Mouse (Mus musculus): ENCODE measurements around the gene Jade2. TPM values are rescaled to one million over a fixed set of nuclear protein-coding genes. Genes with fewer than 3 reads are reported as not detected.

The Jade2 gene
- total RNA-seq, 2 experiments from 2014 or later: 2.0 to 5.0 TPM

DNA sequence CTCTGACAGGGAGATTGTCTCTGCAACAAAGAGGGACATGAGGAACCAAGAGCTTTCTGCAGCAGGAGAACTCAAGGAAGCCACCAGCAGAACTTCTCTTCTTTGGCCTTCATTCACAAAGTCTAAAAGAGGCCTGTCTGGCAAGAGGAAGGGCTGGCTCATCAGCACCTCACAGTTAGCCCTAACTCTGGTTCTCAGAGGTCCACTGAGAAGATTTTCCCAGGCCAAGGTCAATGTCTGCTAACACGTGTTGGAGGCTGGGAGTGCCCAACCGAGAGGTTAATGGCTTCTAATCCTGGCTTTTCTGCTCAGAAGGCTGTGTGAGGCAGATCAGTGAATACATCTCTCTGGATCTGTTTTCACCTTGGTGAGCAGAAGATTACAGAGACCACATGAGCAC lies 2.1 kb upstream of the Jade2 start:
- DNase-seq: no peak
- intact Hi-C loops (cut with DNase I; ENCODE audit: low total_unique reads): loop anchor here (5.0 kb wide), 1 partner anchor 103 kb away; no protein-coding TSS in a partner anchor

GRCm38 (mm10) chr11:51858528-51859051 lies 1.1 kb upstream of the Jade2 start:
- intact Hi-C loops (cut with DNase I; ENCODE audit: low total_unique reads): loop anchor here (5.0 kb wide), 1 partner anchor 104 kb away; no protein-coding TSS in a partner anchor
- peak; percentile 81 for DNase-seq

DNA sequence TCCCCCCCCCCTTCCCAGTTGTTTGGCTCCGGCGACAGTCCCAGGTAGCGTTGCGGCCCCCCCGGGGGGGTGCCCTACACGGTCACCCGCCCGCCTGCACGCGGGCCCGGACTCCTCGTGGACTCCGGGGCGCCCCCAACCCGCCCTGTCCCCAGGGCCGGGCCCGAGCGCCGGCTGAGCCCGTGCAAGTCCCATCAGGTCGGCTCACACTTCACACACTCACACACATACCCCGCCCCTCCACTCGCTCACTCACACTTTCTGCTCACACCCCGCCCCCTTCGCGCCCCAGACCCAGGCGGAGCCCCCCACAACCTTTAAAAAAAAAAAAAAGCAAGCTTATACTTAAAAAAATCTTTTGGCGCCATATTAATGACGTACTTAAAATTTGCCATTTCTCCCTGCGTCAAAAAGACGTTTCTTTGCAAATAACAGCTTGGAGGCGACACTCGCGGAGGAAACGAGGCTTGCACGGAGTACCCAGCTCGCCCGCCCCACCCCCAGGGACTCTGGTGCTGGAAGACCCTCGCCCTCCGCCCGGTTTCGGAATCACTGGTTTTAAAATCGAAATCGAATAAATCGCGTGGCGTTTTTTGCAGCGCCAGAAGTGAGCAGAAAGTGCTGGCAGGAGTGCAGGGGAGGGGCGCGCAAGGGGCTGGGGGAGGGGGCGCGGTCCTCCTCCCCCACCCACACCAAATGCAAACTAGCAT lies 520 bp upstream of the Jade2 start:
- peak; percentile 70 for DNase-seq
- intact Hi-C loops (cut with DNase I; ENCODE audit: low total_unique reads): loop anchor here (5.0 kb wide), 1 partner anchor 104 kb away; no protein-coding TSS in a partner anchor

DNA sequence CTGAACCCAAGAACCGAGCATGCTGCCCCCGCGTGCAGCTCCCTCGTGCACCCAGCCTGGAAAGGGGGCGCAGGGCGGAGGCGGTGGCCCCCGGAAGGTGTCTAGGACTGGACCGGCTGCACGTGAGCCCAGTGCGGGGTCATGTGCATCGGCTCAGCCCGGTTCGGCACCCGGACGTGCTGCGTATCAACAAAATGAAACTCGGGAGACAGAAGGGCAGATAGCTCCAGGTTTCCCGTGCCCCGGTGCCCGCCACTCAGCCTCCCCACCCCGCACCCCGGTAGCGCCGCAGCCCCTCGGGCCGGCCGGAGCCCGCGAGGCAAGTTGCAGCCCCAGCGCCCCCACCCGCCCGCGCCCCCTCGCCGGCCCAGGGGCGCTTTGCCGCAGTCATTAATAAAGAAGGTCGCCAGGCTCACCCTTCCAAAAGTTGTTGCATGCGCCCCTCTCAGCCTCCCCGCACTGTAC lies 805 bp downstream of the Jade2 start:
- DNase-seq: peak; percentile 53
- intact Hi-C loops (cut with DNase I; ENCODE audit: low total_unique reads): loop anchor here (5.0 kb wide), 1 partner anchor 106 kb away; no protein-coding TSS in a partner anchor

GRCm38 (mm10) chr11:51855818-51856615 lies 1.4 kb downstream of the Jade2 start:
- peak; percentile 62 for DNase-seq
- intact Hi-C loops (cut with DNase I; ENCODE audit: low total_unique reads): loop anchor here (5.0 kb wide), 1 partner anchor 106 kb away; no protein-coding TSS in a partner anchor

GRCm38 (mm10) chr11:51854981-51855817 lies 2.3 kb downstream of the Jade2 start:
- DNase-seq: peak; percentile 85
- intact Hi-C loops (cut with DNase I; ENCODE audit: low total_unique reads): loop anchor here (5.0 kb wide), 2 partner anchors 38 to 107 kb away; no protein-coding TSS in a partner anchor

GRCm38 (mm10) chr11:51852595-51852994 lies 4.9 kb downstream of the Jade2 start:
- no peak for DNase-seq

GRCm38 (mm10) chr11:51852091-51852521 lies 5.3 kb downstream of the Jade2 start:
- DNase-seq: no peak
- intact Hi-C loops (cut with DNase I; ENCODE audit: low total_unique reads): loop anchor here (5.0 kb wide), 1 partner anchor 35 kb away; no protein-coding TSS in a partner anchor

More at GRCm38 (mm10) chr11:51852595-51852994, 4.9 kb downstream of the Jade2 start:
- intact Hi-C loops (cut with DNase I; ENCODE audit: low total_unique reads): loop anchor here (5.0 kb wide), 1 partner anchor 35 kb away; no protein-coding TSS in a partner anchor

GRCm38 (mm10) chr11:51850741-51851330 lies 6.6 kb downstream of the Jade2 start:
- intact Hi-C loops (cut with DNase I; ENCODE audit: low total_unique reads): loop anchor here (5.0 kb wide), 1 partner anchor 34 kb away; no protein-coding TSS in a partner anchor
- DNase-seq: no peak

- intact Hi-C loops (cut with DNase I; ENCODE audit: low total_unique reads): no loop called here
- no peak for DNase-seq
These were observed 9.1 kb downstream of the Jade2 start for GRCm38 (mm10) chr11:51848324-51848723.

- intact Hi-C loops (cut with DNase I; ENCODE audit: low total_unique reads): no loop called here
- no peak for DNase-seq
These were observed 9.6 kb downstream of the Jade2 start for GRCm38 (mm10) chr11:51847902-51848301.

DNA sequence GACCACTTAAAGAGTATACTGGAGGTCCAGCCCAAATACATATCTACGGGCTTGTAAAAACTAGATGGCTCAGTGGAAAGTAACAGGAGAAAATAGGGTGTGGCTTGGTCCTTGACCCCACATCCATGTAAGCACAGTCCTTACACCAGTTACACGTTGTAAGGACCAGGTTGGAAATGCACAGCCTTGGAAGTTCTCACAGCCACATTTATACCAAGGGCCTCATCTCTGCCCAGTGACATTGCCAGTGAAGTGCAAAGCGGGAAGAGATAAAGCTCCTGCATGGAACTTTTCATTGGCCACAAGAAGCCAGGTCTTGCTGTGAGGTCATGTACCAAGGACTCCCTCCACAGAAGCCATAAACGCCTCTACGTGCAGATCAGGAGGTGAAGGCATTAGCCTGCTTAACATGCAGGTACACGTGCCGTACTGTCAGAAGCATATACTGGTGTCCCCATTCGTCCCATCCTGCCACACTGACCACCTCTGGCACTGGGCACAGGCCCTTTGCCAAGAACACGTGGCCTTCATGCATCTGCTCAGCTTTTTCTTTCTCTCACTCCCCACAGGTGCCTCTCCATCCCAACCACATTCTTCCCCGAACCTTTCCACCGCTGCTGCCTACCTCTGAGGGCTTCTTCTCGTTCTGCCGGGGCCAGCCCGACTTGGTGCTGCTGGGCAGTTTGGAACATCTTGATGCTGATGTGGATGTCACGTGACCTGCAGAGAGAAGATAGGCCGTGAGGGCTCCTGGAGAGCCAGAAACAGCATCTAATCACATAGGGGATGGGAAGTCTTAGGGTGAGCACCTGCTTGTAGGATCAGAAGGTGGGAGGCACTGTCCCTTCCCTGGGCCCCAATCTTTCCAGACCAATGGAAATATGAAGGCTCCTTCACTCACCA lies 11.2 kb downstream of the Jade2 start:
- intact Hi-C loops (cut with DNase I; ENCODE audit: low total_unique reads): no loop called here
- DNase-seq: no peak

GRCm38 (mm10) chr11:51844529-51845098 lies 12.8 kb downstream of the Jade2 start:
- intact Hi-C loops (cut with DNase I; ENCODE audit: low total_unique reads): no loop called here
- no peak for DNase-seq

GRCm38 (mm10) chr11:51843898-51844297 lies 13.6 kb downstream of the Jade2 start:
- DNase-seq: no peak
- intact Hi-C loops (cut with DNase I; ENCODE audit: low total_unique reads): no loop called here

GRCm38 (mm10) chr11:51843168-51843567 lies 14.3 kb downstream of the Jade2 start:
- intact Hi-C loops (cut with DNase I; ENCODE audit: low total_unique reads): no loop called here
- DNase-seq: no peak

DNA sequence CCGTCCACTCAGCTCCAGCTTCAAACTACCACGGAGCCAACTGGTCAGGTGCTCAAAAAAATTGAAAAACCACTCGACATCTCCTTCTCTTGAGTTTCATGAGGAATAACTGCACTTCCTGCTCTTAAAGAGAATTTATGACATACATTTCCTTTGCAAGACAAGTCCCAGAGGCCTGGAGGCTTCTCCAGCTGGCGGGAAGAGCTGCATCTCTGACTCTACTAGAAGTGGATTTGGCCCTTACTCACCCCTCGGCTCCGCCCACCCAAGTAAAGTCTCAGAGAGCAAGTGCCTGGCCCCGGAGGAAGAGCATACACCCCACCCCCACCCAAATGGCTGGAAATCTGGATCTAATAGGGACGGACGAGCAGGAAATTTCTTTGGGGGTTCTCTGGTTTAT lies 16.3 kb downstream of the Jade2 start:
- peak; percentile 54 for DNase-seq
- intact Hi-C loops (cut with DNase I; ENCODE audit: low total_unique reads): no loop called here

- intact Hi-C loops (cut with DNase I; ENCODE audit: low total_unique reads): no loop called here
- DNase-seq: no peak
These were observed 16.8 kb downstream of the Jade2 start for GRCm38 (mm10) chr11:51840657-51841056.

Measured in gastrocnemius, postnatal 14 days (tissue).